Comparison of ENCODE assay signal across 28 mouse cellular contexts in genomic region chr2:85145346-85145745, GRCm38 (mm10). TPM values are rescaled to one million over a fixed set of nuclear protein-coding genes. Genes with fewer than 3 reads are reported as not detected.
"Had no signal": no experiment of that assay in that cellular context is flagged by ENCODE, and none has a peak within 500 bp of the region (broad histone marks: within the 10 kb centered on the region; RNA-seq: fewer than 3 reads in every experiment).

No protein-coding gene starts in this region.

- H3K27me3 ChIP-seq: heart, embryonic 13.5 days; heart, embryonic 15.5 days; hindbrain, embryonic 13.5 days; hindbrain, embryonic 15.5 days; kidney, embryonic 15.5 days; limb, embryonic 13.5 days; limb, embryonic 15.5 days; liver, embryonic 13.5 days; liver, embryonic 15.5 days had no signal

- H3K9ac ChIP-seq: heart, embryonic 13.5 days; heart, embryonic 15.5 days; hindbrain, embryonic 13.5 days; hindbrain, embryonic 15.5 days; kidney, embryonic 15.5 days; limb, embryonic 13.5 days; limb, embryonic 15.5 days; liver, embryonic 13.5 days; liver, embryonic 15.5 days had no signal

- H3K4me1 ChIP-seq: heart, embryonic 15.5 days; hindbrain, embryonic 13.5 days; hindbrain, embryonic 15.5 days; kidney, embryonic 15.5 days; limb, embryonic 13.5 days; limb, embryonic 15.5 days had no signal

- DNase-seq: gastrocnemius, postnatal 14 days; gastrocnemius, postnatal 36 days; heart, adult 18-20 months; heart, postnatal 14 days; heart, postnatal 36 days; kidney, adult 11 months; kidney, adult 2 months; kidney, adult 9 months; kidney, postnatal 14 days; kidney, postnatal 36 days; layer of hippocampus, adult 9-11 months; layer of hippocampus, postnatal 36 days; left cerebral cortex, postnatal 4 days; liver, embryonic 13.5 days had no signal

- H3K36me3 ChIP-seq: heart, embryonic 10.5 days; heart, embryonic 13.5 days; heart, embryonic 15.5 days; hindbrain, embryonic 13.5 days; hindbrain, embryonic 15.5 days; kidney, embryonic 15.5 days; limb, embryonic 13.5 days; limb, embryonic 15.5 days; liver, embryonic 13.5 days; liver, embryonic 15.5 days had no signal

- H3K9me3 ChIP-seq: heart, embryonic 10.5 days; heart, embryonic 13.5 days; heart, embryonic 15.5 days; hindbrain, embryonic 13.5 days; hindbrain, embryonic 15.5 days; kidney, embryonic 15.5 days; limb, embryonic 13.5 days; limb, embryonic 15.5 days; liver, embryonic 13.5 days; liver, embryonic 15.5 days had no signal

- H3K4me3 ChIP-seq: heart, embryonic 10.5 days; heart, embryonic 13.5 days; heart, embryonic 15.5 days; hindbrain, embryonic 13.5 days; hindbrain, embryonic 15.5 days; kidney, embryonic 15.5 days; limb, embryonic 13.5 days; limb, embryonic 15.5 days; liver, embryonic 13.5 days; liver, embryonic 15.5 days had no signal

- H3K4me2 ChIP-seq: heart, embryonic 13.5 days; heart, embryonic 15.5 days; hindbrain, embryonic 13.5 days; hindbrain, embryonic 15.5 days; kidney, embryonic 15.5 days; limb, embryonic 13.5 days; limb, embryonic 15.5 days; liver, embryonic 13.5 days; liver, embryonic 15.5 days had no signal

- H3K27ac ChIP-seq: heart, embryonic 10.5 days; heart, embryonic 13.5 days; heart, embryonic 15.5 days; hindbrain, embryonic 13.5 days; hindbrain, embryonic 15.5 days; hindbrain, postnatal 0 days; kidney, embryonic 15.5 days; kidney, postnatal 0 days; limb, embryonic 13.5 days; limb, embryonic 15.5 days; liver, embryonic 13.5 days; liver, embryonic 15.5 days had no signal

- ATAC-seq: hindbrain, postnatal 0 days; intestine, embryonic 16.5 days had no signal

RNA-seq across cellular contexts. Expression of gene Aplnr, which starts 9.3 kb away (rescaled TPM):
- total RNA-seq: hematopoietic stem cell, adult 5-6 weeks had no signal

RNA-seq across cellular contexts. Expression of gene Lrrc55, which starts 51.7 kb away (rescaled TPM):
- total RNA-seq: hematopoietic stem cell, adult 5-6 weeks; liver, adult 2 months had no signal
- polyA plus RNA-seq: liver, adult 2 months had no signal
